Mouse (Mus musculus): ENCODE measurements around the gene Glyr1. TPM values are rescaled to one million over a fixed set of nuclear protein-coding genes. Genes with fewer than 3 reads are reported as not detected.
A peak's percentile ranks its signal among the peaks of the same experiment; 100 is the strongest.

Gene Glyr1
- polyA plus RNA-seq, 1 experiment from 2014 or later: 120 TPM

- H3K9ac ChIP-seq (ENCODE audit: low read length): no peak overlapping the region
- H3K36me3 ChIP-seq (ENCODE audit: control insufficient read depth, insufficient read depth, low read length): no peaks in the 10 kb centered on the region
- H3K4me1 ChIP-seq (ENCODE audit: control insufficient read depth, insufficient read depth, low read length): no peaks in the 10 kb centered on the region
- WGBS: 58% methylated on average over 3 of the region's 3 CpGs
- no peaks in the 10 kb centered on the region for H3K9me3 ChIP-seq (replicated peaks; ENCODE audit: control insufficient read depth, low read length)
- no peaks in the 10 kb centered on the region for H3K27me3 ChIP-seq (replicated peaks; ENCODE audit: control insufficient read depth, insufficient read depth, low read length)
- DNase-seq (ENCODE audit: low spot score): no peak
- ATAC-seq: no peak
- H3K4me3 ChIP-seq (ENCODE audit: low read depth, low read length): no peak overlapping the region
- no peak overlapping the region for H3K27ac ChIP-seq (ENCODE audit: low read depth, low read length)
- H3K4me2 ChIP-seq (ENCODE audit: low read length): no peak overlapping the region
Measured at GRCm38 (mm10) chr16:5000611-5001010, 49.1 kb downstream of the Glyr1 start.

- Histone ChIP-seq H3K36me3 (ENCODE audit: control insufficient read depth, insufficient read depth, low read length) (no peaks in the 10 kb centered on the region), H3K9ac (ENCODE audit: low read length) (no peak overlapping the region), H3K9me3 (replicated peaks; ENCODE audit: control insufficient read depth, low read length) (no peaks in the 10 kb centered on the region), H3K27ac (ENCODE audit: low read depth, low read length) (no peak overlapping the region), H3K4me2 (ENCODE audit: low read length) (no peak overlapping the region), H3K4me3 (ENCODE audit: low read depth, low read length) (no peak overlapping the region), H3K4me1 (ENCODE audit: control insufficient read depth, insufficient read depth, low read length) (no peaks in the 10 kb centered on the region), H3K27me3 (replicated peaks; ENCODE audit: control insufficient read depth, insufficient read depth, low read length) (no peaks in the 10 kb centered on the region)
- DNase-seq (ENCODE audit: low spot score) (no peak), ATAC-seq (no peak)
- 78% methylated on average over 1 of the region's 1 CpGs for WGBS
Measured at GRCm38 (mm10) chr16:4998984-4999383, 50.7 kb downstream of the Glyr1 start.

- Histone ChIP-seq H3K27ac (ENCODE audit: low read depth, low read length) (no peak within 1 kb of the TSS), H3K4me2 (ENCODE audit: low read length) (no peak within 1 kb of the TSS), H3K4me1 (ENCODE audit: control insufficient read depth, insufficient read depth, low read length) (no peaks in the 10 kb centered on the region), H3K4me3 (ENCODE audit: low read depth, low read length) (no peak within 1 kb of the TSS), H3K9ac (ENCODE audit: low read length) (no peak within 1 kb of the TSS), H3K27me3 (replicated peaks; ENCODE audit: control insufficient read depth, insufficient read depth, low read length) (no peaks in the 10 kb centered on the region), H3K9me3 (replicated peaks; ENCODE audit: control insufficient read depth, low read length) (no peaks in the 10 kb centered on the region), H3K36me3 (ENCODE audit: control insufficient read depth, insufficient read depth, low read length) (no peaks in the 10 kb centered on the region)
- 50% methylated on average over 3 of the region's 3 CpGs for WGBS
- DNase-seq (ENCODE audit: low spot score) (no peak), ATAC-seq (no peak)
Measured at GRCm38 (mm10) chr16:4997553-4997952, 52.1 kb downstream of the Glyr1 start, which contains the start of gene Sept12. Gene Sept12 (minus strand): TSS chr16:4997852.

GRCm38 (mm10) chr16:4993276-4993675 lies 56.4 kb downstream of the Glyr1 start:
- no peaks in the 10 kb centered on the region for H3K36me3 ChIP-seq (ENCODE audit: control insufficient read depth, insufficient read depth, low read length)
- H3K9me3 ChIP-seq (replicated peaks; ENCODE audit: control insufficient read depth, low read length): no peaks in the 10 kb centered on the region
- ATAC-seq (no peak), DNase-seq (ENCODE audit: low spot score) (no peak)
- H3K4me1 ChIP-seq (ENCODE audit: control insufficient read depth, insufficient read depth, low read length): no peaks in the 10 kb centered on the region
- WGBS: 85% methylated on average over 4 of the region's 4 CpGs
- no peak overlapping the region for H3K27ac ChIP-seq (ENCODE audit: low read depth, low read length)
- no peaks in the 10 kb centered on the region for H3K27me3 ChIP-seq (replicated peaks; ENCODE audit: control insufficient read depth, insufficient read depth, low read length)
- no peak overlapping the region for H3K4me3 ChIP-seq (ENCODE audit: low read depth, low read length)
- no peak overlapping the region for H3K4me2 ChIP-seq (ENCODE audit: low read length)
- H3K9ac ChIP-seq (ENCODE audit: low read length): no peak overlapping the region

GRCm38 (mm10) chr16:4984717-4985116 lies 64.9 kb downstream of the Glyr1 start:
- ATAC-seq: no peak
- Histone ChIP-seq H3K27me3 (replicated peaks; ENCODE audit: control insufficient read depth, insufficient read depth, low read length) (no peaks in the 10 kb centered on the region), H3K9me3 (replicated peaks; ENCODE audit: control insufficient read depth, low read length) (no peaks in the 10 kb centered on the region), H3K9ac (ENCODE audit: low read length) (no peak overlapping the region), H3K27ac (ENCODE audit: low read depth, low read length) (no peak overlapping the region), H3K4me1 (ENCODE audit: control insufficient read depth, insufficient read depth, low read length) (no peaks in the 10 kb centered on the region), H3K4me3 (ENCODE audit: low read depth, low read length) (no peak overlapping the region), H3K36me3 (ENCODE audit: control insufficient read depth, insufficient read depth, low read length) (no peaks in the 10 kb centered on the region), H3K4me2 (ENCODE audit: low read length) (no peak overlapping the region)
- 93% methylated on average over 12 of the region's 12 CpGs for WGBS
- no peak for DNase-seq (ENCODE audit: low spot score)

- Histone ChIP-seq H3K9ac (ENCODE audit: low read length) (no peak overlapping the region), H3K36me3 (ENCODE audit: control insufficient read depth, insufficient read depth, low read length) (no peaks in the 10 kb centered on the region), H3K27me3 (replicated peaks; ENCODE audit: control insufficient read depth, insufficient read depth, low read length) (no peaks in the 10 kb centered on the region), H3K27ac (ENCODE audit: low read depth, low read length) (no peak overlapping the region), H3K4me2 (ENCODE audit: low read length) (no peak overlapping the region), H3K9me3 (replicated peaks; ENCODE audit: control insufficient read depth, low read length) (no peaks in the 10 kb centered on the region), H3K4me1 (ENCODE audit: control insufficient read depth, insufficient read depth, low read length) (no peaks in the 10 kb centered on the region), H3K4me3 (ENCODE audit: low read depth, low read length) (no peak overlapping the region)
- DNase-seq (ENCODE audit: low spot score) (peak; percentile 49), ATAC-seq (no peak)
- WGBS: 62% methylated on average over 4 of the region's 4 CpGs
Measured at GRCm38 (mm10) chr16:4979755-4980380, 69.8 kb downstream of the Glyr1 start.

DNA sequence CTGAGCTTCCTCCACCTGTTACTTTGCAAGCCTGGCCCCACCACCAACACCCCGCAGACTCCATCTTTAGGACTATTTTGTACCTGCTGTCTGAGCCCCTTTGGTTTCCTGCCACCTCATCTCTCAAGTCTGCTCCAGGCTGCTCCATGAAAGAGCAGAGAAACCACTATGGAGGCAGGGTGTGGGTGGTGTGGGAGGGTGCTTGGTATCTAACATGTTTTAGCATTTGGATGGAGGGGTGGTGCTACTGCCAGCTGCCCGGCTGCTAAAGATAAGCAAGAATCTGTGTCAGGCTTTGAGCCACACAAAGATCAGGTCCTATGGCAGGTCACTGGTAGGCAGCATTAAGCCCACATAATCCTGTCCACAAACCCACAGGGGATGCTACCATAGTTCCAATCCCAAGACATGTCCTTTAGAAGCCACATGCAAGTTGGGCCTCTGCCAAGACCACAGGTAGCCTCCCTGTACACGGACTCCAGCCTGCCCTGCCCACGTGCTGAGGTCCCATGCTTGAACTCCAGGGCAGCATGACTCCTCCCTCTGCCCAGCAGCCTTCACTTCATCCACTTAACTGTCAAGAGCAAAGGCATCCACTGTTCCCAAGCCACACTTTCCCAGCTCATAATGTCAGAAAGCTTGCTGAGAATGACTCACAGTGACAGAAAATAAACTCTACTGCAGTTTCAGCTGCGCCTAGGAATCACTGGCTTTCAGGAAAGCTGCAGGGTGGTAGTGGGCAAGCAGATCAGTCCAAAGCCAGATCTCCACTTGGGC lies 71.2 kb downstream of the Glyr1 start:
- Histone ChIP-seq H3K4me1 (ENCODE audit: control insufficient read depth, insufficient read depth, low read length) (no peaks in the 10 kb centered on the region), H3K9me3 (replicated peaks; ENCODE audit: control insufficient read depth, low read length) (no peaks in the 10 kb centered on the region)
- 73% methylated on average over 5 of the region's 5 CpGs for whole genome bisulfite sequencing

DNA sequence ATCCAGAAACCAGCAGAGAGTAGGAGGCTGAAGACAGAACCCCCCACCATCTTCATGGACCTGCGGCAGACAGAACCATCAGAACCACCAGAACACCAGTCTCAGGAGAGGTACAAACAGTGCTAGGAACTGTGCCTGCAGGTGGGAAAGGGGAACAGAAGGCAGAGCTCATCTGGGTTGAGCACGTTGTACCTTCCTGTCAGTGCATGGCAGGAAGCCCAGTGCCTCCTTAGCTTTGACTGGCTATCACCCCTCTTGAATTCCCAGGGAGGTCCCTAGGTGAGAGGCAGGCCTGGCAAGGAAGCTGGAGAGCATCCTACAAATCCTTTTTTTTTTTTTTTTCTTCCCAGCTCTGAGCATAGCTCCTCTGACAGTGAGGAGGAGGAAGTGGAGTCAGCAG lies 73.5 kb downstream of the Glyr1 start:
- ATAC-seq (no peak), DNase-seq (ENCODE audit: low spot score) (no peak)
- H3K9ac ChIP-seq (ENCODE audit: low read length): no peak overlapping the region
- no peaks in the 10 kb centered on the region for H3K9me3 ChIP-seq (replicated peaks; ENCODE audit: control insufficient read depth, low read length)
- no peak overlapping the region for H3K4me3 ChIP-seq (ENCODE audit: low read depth, low read length)
- no peaks in the 10 kb centered on the region for H3K36me3 ChIP-seq (ENCODE audit: control insufficient read depth, insufficient read depth, low read length)
- 77% methylated on average over 2 of the region's 2 CpGs for WGBS
- no peaks in the 10 kb centered on the region for H3K27me3 ChIP-seq (replicated peaks; ENCODE audit: control insufficient read depth, insufficient read depth, low read length)
- no peak overlapping the region for H3K27ac ChIP-seq (ENCODE audit: low read depth, low read length)
- H3K4me2 ChIP-seq (ENCODE audit: low read length): no peak overlapping the region
- no peaks in the 10 kb centered on the region for H3K4me1 ChIP-seq (ENCODE audit: control insufficient read depth, insufficient read depth, low read length)

More for the DNA sequence above, 71.2 kb downstream of the Glyr1 start:
- H3K4me2 ChIP-seq (ENCODE audit: low read length): no peak overlapping the region
- H3K4me3 ChIP-seq (ENCODE audit: low read depth, low read length): no peak overlapping the region
- no peaks in the 10 kb centered on the region for H3K36me3 ChIP-seq (ENCODE audit: control insufficient read depth, insufficient read depth, low read length)
- DNase-seq (ENCODE audit: low spot score): no peak
- no peak for ATAC-seq
- H3K27me3 ChIP-seq (replicated peaks; ENCODE audit: control insufficient read depth, insufficient read depth, low read length): no peaks in the 10 kb centered on the region
- H3K9ac ChIP-seq (ENCODE audit: low read length): no peak overlapping the region
- H3K27ac ChIP-seq (ENCODE audit: low read depth, low read length): no peak overlapping the region

DNA sequence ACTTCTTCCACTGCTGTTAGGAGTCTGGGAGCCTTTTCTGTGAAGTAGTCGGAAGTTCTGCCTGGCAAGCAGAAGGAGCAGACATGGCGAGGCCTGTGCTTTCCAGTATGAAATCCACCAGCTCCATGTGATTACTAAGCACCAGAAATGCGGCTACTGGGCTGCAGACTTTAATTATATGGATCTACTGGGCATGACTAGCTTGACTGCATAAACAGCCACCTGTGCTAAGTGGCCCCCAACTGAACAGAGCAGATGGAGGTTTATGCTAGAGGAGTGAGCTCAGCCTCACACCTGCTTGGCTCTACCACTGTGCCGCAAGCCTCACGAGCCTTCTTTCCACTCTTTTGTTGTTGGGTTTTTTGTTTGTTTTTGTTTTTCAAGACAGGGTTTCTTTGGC lies 75.1 kb downstream of the Glyr1 start:
- no peaks in the 10 kb centered on the region for H3K9me3 ChIP-seq (replicated peaks; ENCODE audit: control insufficient read depth, low read length)
- H3K9ac ChIP-seq (ENCODE audit: low read length): no peak overlapping the region
- H3K4me2 ChIP-seq (ENCODE audit: low read length): no peak overlapping the region
- 75% methylated on average over 5 of the region's 5 CpGs for WGBS
- ATAC-seq (no peak), DNase-seq (ENCODE audit: low spot score) (no peak)
- H3K4me1 ChIP-seq (ENCODE audit: control insufficient read depth, insufficient read depth, low read length): no peaks in the 10 kb centered on the region
- no peaks in the 10 kb centered on the region for H3K27me3 ChIP-seq (replicated peaks; ENCODE audit: control insufficient read depth, insufficient read depth, low read length)
- H3K36me3 ChIP-seq (ENCODE audit: control insufficient read depth, insufficient read depth, low read length): no peaks in the 10 kb centered on the region
- H3K27ac ChIP-seq (ENCODE audit: low read depth, low read length): no peak overlapping the region
- no peak overlapping the region for H3K4me3 ChIP-seq (ENCODE audit: low read depth, low read length)
